Mouse (Mus musculus) lung, adult 2 months (tissue): ENCODE data around the gene Aadacl2. TPM values are rescaled to one million over a fixed set of nuclear protein-coding genes. Genes with fewer than 3 reads are reported as not detected.

Experiments used
- DNase-seq: peaks from one replicate; pipeline ENCODE4 v3.0.0; 2022
- H3K4me1 ChIP-seq: fragments of 200-500 bp; 2 replicates; pipeline ENCODE4 v1.6.1; 2011; ENCODE audit warnings: low read length; ENCODE audit not compliant: control insufficient read depth, insufficient read depth
- H3K4me3 ChIP-seq: fragments of 200-500 bp; replicated peaks from 2 replicates; pipeline ENCODE3; 2011; ENCODE audit warnings: low read depth, mild to moderate bottlenecking, control low read depth, low read length; ENCODE audit errors: extremely low read depth
- CTCF ChIP-seq: fragments of 200-500 bp; IDR thresholded peaks from 2 replicates; pipeline ENCODE4 v1.5.1; 2011; ENCODE audit warnings: mild to moderate bottlenecking, low read length, control low read depth; ENCODE audit not compliant: insufficient read depth
- POLR2A ChIP-seq: fragments of 200-500 bp; IDR thresholded peaks from 2 replicates; pipeline ENCODE4 v1.6.1; 2011; ENCODE audit warnings: low read depth, mild to moderate bottlenecking, control low read depth, low read length, borderline replicate concordance; ENCODE audit errors: extremely low read depth
- WGBS: fragments of 180-500 bp; shearing (Covaris S2); methylation state at CpG from one replicate; pipeline ENCODE4 v1.1.7; 2018; 5-methylcytosine and 5-hydroxymethylcytosine counted together
- polyA plus RNA-seq: library from polyadenylated mRNA; depleted of rRNA; stranded (reverse); fragments of >200 nt; gene quantifications from 2 replicates; pipeline ENCODE4 v1.2.3, GENCODE M21; 2012; rRNA removed

Gene Aadacl2
- polyA plus RNA-seq, 1 experiment, result 2.1 TPM

DNA sequence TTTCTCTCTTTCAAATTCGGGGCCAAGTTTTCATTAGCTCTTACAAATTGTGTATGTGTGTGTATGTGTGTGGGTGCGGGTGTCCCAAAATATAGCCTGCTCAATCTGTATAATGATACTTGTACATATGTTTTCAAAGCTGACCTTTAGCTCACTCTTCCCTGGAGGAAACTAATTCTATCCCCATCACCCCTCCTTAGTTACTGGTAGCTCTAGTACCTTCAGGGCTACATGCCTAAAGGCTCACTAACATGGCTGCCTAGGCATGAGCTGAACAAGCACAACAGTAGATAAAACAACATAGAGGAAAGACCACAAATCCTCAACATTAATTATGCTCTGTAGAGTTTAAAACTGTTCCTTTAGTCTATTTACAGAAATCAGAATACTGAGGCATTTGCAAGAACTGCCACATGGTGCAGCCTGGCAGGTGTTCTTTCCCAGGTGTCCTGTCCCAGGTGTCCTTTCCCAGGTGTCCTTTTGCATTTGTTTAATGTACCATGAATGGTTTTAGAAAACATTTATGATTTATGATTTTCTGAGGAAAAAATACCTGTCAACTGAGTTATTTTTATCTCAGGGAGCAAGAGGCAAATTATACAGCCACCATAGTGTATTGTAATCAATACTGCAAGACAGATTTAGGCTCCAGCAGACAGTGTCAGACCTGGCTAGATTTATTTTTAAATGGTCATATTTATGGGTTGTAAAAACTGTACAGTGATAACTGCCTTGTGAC lies 50.7 kb downstream of the Aadacl2 start:
- Histone ChIP-seq H3K4me3 (no peak overlapping the region), H3K4me1 (no peaks in the 10 kb centered on the region)
- WGBS, result 74% methylated on average over 2 of the region's 2 CpGs
- TF ChIP-seq POLR2A, result no peak
- TF ChIP-seq CTCF, result no peak
- DNase-seq, result no peak

DNA sequence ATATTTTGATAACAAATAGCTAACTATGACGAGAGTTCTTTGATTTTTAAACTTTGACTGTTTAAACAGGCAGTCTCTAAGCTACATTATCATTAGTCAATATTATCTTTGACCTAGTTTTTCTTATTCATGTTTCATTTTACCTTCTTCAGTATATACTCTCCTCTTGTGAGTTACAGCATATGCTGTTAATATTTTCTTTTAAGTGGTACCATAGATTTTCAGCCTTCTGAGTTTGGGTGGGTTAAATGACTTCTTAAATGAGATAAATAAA lies 51.2 kb downstream of the Aadacl2 start:
- no peak for DNase-seq
- 55% methylated on average over 1 of the region's 1 CpGs for WGBS
- Histone ChIP-seq H3K4me1 (no peaks in the 10 kb centered on the region), H3K4me3 (no peak overlapping the region)
- TF ChIP-seq POLR2A, result no peak
- no peak for TF ChIP-seq CTCF

Other genes with a start within 250 kb of the Aadacl2 start
- gene Gm8298, start 145.7 kb upstream of the Aadacl2 start, polyA plus RNA-seq, result not detected in 2 replicates
- gene C130079G13Rik, start 81.5 kb upstream of the Aadacl2 start, polyA plus RNA-seq, result 0.22 TPM in 1 of 2 replicates, not detected in the other
- 0.11 and 0.50 TPM in 2 replicates for gene Aadac, start 19.0 kb downstream of the Aadacl2 start, polyA plus RNA-seq
- gene Sucnr1, start 75.1 kb downstream of the Aadacl2 start, polyA plus RNA-seq, result 0.14 and 0.32 TPM in 2 replicates